In the genomic region with DNA sequence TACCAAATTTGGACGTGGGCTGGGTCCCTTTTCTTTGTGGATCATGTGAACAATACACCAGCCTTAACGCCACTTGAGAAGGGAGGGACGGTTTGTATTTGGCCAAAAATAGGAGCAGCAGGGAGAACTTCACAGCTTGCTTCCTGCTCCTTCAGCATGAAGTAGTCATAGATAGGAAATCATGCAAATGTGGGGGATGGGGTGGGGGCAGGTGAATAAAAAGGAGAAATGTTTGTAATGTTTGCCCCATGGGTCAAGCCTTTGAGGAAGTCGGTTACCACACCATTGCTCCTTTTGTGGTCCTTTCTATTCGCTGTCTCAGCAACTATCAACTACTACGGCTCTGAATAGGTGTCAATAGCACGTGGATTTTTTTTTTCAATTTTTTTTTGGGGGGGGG, we compare ENCODE assay signal across 23 mouse cellular contexts.
DNase-seq lines count a peak whose midpoint lies in the region; ATAC-seq and TF ChIP-seq lines count a peak whose summit lies in the region.
"Had no signal": no experiment of that assay in that cellular context is flagged by ENCODE, and none has a peak within 500 bp of the region (broad histone marks: within the 10 kb centered on the region; RNA-seq: fewer than 3 reads in every experiment).

No protein-coding gene starts in this region.

- H3K27me3 ChIP-seq in lung, postnatal 0 days (replicated peaks; ENCODE audit: insufficient read depth, low read length): no peaks in the 10 kb centered on the region
- H3K27me3 ChIP-seq in CH12.LX (replicated peaks): no peaks in the 10 kb centered on the region
- H3K27me3 ChIP-seq: embryonic facial prominence, embryonic 15.5 days; heart, embryonic 13.5 days; kidney, embryonic 15.5 days; limb, embryonic 13.5 days; midbrain, embryonic 15.5 days; neural tube, embryonic 15.5 days had no signal

- dilution Hi-C loops in CH12.LX (cut with MboI; ENCODE audit: extremely low pct_ligation_motif_present, extremely low pct_unique_long_range_greater_than_20kb, low sequenced_read_pairs): no loop called here

- no peak for TF ChIP-seq EP300 in lung, postnatal 0 days (IDR thresholded peaks at IDR 0.05)
- no peak for TF ChIP-seq EP300 in CH12.LX (IDR thresholded peaks at IDR 0.05; ENCODE audit: low read length)

- H3K4me3 ChIP-seq in lung, postnatal 0 days (ENCODE audit: low read depth, low read length): no peak overlapping the region
- no peak overlapping the region for H3K4me3 ChIP-seq in CH12.LX (replicated peaks in 1 of 3; ENCODE audit: low read depth in 2 of 3, low read length in 2 of 3, poor library complexity in 1 of 3)
- H3K4me3 ChIP-seq: embryonic facial prominence, embryonic 15.5 days; forebrain, embryonic 10.5 days; heart, embryonic 13.5 days; kidney, embryonic 15.5 days; limb, embryonic 13.5 days; midbrain, embryonic 15.5 days; neural tube, embryonic 15.5 days had no signal

- no peak for TF ChIP-seq POLR2A in CH12.LX (IDR thresholded peaks at IDR 0.05; ENCODE audit: low read depth, low read length)

- no peak for TF ChIP-seq CTCF in lung, postnatal 0 days (IDR thresholded peaks at IDR 0.05)
- TF ChIP-seq CTCF in CH12.LX (conservative IDR thresholded peaks at IDR 0.05 in 1 of 2, IDR thresholded peaks at IDR 0.05 in 1 of 2; ENCODE audit: low read depth in 2 of 2, low read length in 2 of 2): no peak

- no peaks in the 10 kb centered on the region for H3K36me3 ChIP-seq in lung, postnatal 0 days (ENCODE audit: insufficient read depth, low read length)
- H3K36me3 ChIP-seq in CH12.LX (replicated peaks in 1 of 2; ENCODE audit: control insufficient read depth in 1 of 2, insufficient read depth in 1 of 2, low read length in 1 of 2): no peaks in the 10 kb centered on the region
- H3K36me3 ChIP-seq: embryonic facial prominence, embryonic 15.5 days; forebrain, embryonic 10.5 days; heart, embryonic 13.5 days; kidney, embryonic 15.5 days; limb, embryonic 13.5 days; midbrain, embryonic 15.5 days; neural tube, embryonic 15.5 days had no signal

- no peak overlapping the region for H3K9ac ChIP-seq in lung, postnatal 0 days (replicated peaks; ENCODE audit: low read depth)
- no peak overlapping the region for H3K9ac ChIP-seq in CH12.LX (ENCODE audit: insufficient read depth, low read depth)
- H3K9ac ChIP-seq: embryonic facial prominence, embryonic 15.5 days; forebrain, postnatal 0 days; heart, embryonic 13.5 days; hindbrain, embryonic 14.5 days; kidney, embryonic 15.5 days; limb, embryonic 13.5 days; midbrain, embryonic 15.5 days; neural tube, embryonic 15.5 days had no signal

- peak; percentile 51 for DNase-seq in lung, postnatal 0 days (ENCODE audit: low spot score)
- DNase-seq in lung, postnatal 10 days: no peak
- peak; percentile 70 for DNase-seq in CH12.LX (ENCODE audit: extremely low read depth)
- DNase-seq in kidney, postnatal 14 days: no peak
- no peak for DNase-seq in embryo, embryonic 10 days (ENCODE audit: low spot score)
- DNase-seq: adrenal gland, postnatal 14 days; cerebellum, adult 11-12 months; cerebellum, postnatal 14 days; forebrain, postnatal 0 days; right cerebral cortex, postnatal 14 days; thymus, postnatal 25 days had no signal

- H3K9me3 ChIP-seq in lung, postnatal 0 days (ENCODE audit: low read length): no peaks in the 10 kb centered on the region
- peaks cover 8% of the 10 kb centered on the region for H3K9me3 ChIP-seq in CH12.LX (replicated peaks; ENCODE audit: low read length)
- H3K9me3 ChIP-seq: forebrain, embryonic 10.5 days; heart, embryonic 13.5 days; kidney, embryonic 15.5 days; midbrain, embryonic 15.5 days; neural tube, embryonic 15.5 days had no signal

- TF ChIP-seq RAD21 in CH12.LX (IDR thresholded peaks at IDR 0.05; ENCODE audit: low read depth, low read length): no peak

- H3K79me2 ChIP-seq in CH12.LX (replicated peaks; ENCODE audit: control insufficient read depth, extremely low read depth, insufficient read depth, poor library complexity, severe bottlenecking): no peaks in the 10 kb centered on the region

- no peak overlapping the region for H3K4me2 ChIP-seq in lung, postnatal 0 days (replicated peaks; ENCODE audit: low read depth, low read length)
- 0 out of 2 replicates have a peak overlapping the region, but pooled peaks have one; percentile 15 for H3K4me2 ChIP-seq in CH12.LX (ENCODE audit: insufficient read depth, low read depth, poor library complexity, severe bottlenecking)
- H3K4me2 ChIP-seq: embryonic facial prominence, embryonic 15.5 days; heart, embryonic 13.5 days; hindbrain, embryonic 14.5 days; kidney, embryonic 15.5 days; limb, embryonic 13.5 days; midbrain, embryonic 15.5 days; neural tube, embryonic 15.5 days had no signal

- H3K27ac ChIP-seq in lung, postnatal 0 days (ENCODE audit: low read length): no peak overlapping the region
- no peak overlapping the region for H3K27ac ChIP-seq in CH12.LX (ENCODE audit: insufficient read depth, low read depth)
- H3K27ac ChIP-seq: embryonic facial prominence, embryonic 15.5 days; forebrain, embryonic 10.5 days; heart, embryonic 13.5 days; hindbrain, embryonic 14.5 days; kidney, embryonic 15.5 days; limb, embryonic 13.5 days; midbrain, embryonic 15.5 days; neural tube, embryonic 15.5 days had no signal

- in situ Hi-C loops in CH12.LX (cut with MboI; ENCODE audit: low pct_ligation_motif_present, low pct_unique_long_range_greater_than_20kb, low sequenced_read_pairs): no loop called here

- 40% methylated on average over 7 of the region's 7 CpGs for WGBS in lung, postnatal 0 days

- ATAC-seq in lung, postnatal 0 days: peak; percentile 49; the same call in 1 of the 2 replicates
- peak; percentile 93 for ATAC-seq in granulocyte monocyte progenitor cell, adult 5-6 weeks (replicated peaks; ENCODE audit: poor library complexity, severe bottlenecking)
- peak; percentile 69 for ATAC-seq in neutrophil, adult 5-6 weeks (ENCODE audit: extremely low read depth, insufficient number of reproducible peaks, low FRiP score, poor library complexity, severe bottlenecking)
- ATAC-seq: activated CD4-positive, CD25-positive, alpha-beta regulatory T cell, adult 4 months; forebrain, postnatal 0 days; intestine, postnatal 0 days; midbrain, embryonic 15.5 days had no signal

- no peaks in the 10 kb centered on the region for H3K4me1 ChIP-seq in lung, postnatal 0 days (ENCODE audit: insufficient read depth, low read depth, low read length)
- H3K4me1 ChIP-seq in CH12.LX (ENCODE audit: control insufficient read depth in 1 of 2, insufficient read depth in 2 of 2): peaks cover 0 to 27% of the 10 kb centered on the region in 2 experiments; a peak in 2 of 4 replicates
- H3K4me1 ChIP-seq: limb, embryonic 13.5 days; midbrain, embryonic 15.5 days; neural tube, embryonic 15.5 days had no signal

TF ChIP-seq in CH12.LX, 34 proteins besides CTCF, POLR2A, EP300 and RAD21:
- TF ChIP-seq ZNF384 (IDR thresholded peaks at IDR 0.05; ENCODE audit: low read depth, low read length) (no peak), ETS1 (conservative IDR thresholded peaks at IDR 0.05; ENCODE audit: low read depth, low read length) (peak; percentile 40)

Comparison
In these comparisons a context has a peak if more than half of its experiments do, and no peak if none do; other contexts are left out.
1. DNase-seq: peak in lung, postnatal 0 days (single experiment) and CH12.LX (single experiment); none in lung, postnatal 10 days (single experiment), kidney, postnatal 14 days (single experiment) and embryo, embryonic 10 days (single experiment).
2. Peak in every context shown above with its lines, with median percentiles within 50 percentile points of each other: ATAC-seq.